Comparison of ENCODE assay signal across 13 mouse cellular contexts in the genomic region with DNA sequence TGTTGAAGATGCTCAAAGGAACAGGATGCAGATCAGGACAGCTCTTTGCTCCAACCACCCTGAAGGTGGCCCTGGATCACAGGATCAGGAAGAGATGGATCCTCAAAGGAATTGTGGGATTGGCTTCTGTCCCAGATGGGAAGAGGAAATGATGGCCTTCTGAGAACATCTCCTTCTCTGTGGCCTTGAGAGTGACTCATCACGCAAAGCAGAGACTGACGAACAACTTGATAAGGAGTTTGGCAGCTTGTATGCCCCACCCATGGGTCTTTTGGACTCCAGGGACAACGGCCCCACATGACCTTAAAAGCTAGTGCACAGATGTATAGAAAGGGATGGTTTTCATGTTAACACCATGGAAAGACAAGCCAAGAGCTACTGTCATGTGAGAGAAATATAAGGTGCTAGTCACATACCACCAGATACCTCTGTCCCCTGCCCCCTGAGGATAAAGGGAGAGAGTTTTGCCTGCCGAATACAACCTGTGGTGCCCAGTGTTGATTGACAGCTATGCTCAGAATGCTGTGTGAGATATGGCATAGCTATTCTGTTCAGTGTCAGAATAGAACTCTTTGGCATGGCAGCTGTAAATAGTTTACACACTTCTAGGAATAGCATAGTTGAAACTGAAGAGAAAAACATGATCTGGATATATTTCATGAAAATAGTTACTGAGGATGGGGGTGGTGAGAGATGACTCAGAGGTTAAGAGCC.
DNase-seq lines count a peak whose midpoint lies in the region; ATAC-seq and TF ChIP-seq lines count a peak whose summit lies in the region.
"Had no signal": no experiment of that assay in that cellular context is flagged by ENCODE, and none has a peak within 500 bp of the region (broad histone marks: within the 10 kb centered on the region; RNA-seq: fewer than 3 reads in every experiment).

No protein-coding gene starts in this region.

- H3K36me3 ChIP-seq in kidney, embryonic 15.5 days = no peaks in the 10 kb centered on the region
- no peaks in the 10 kb centered on the region for H3K36me3 ChIP-seq in C2C12 (ENCODE audit: control insufficient read depth, insufficient read depth)
- H3K36me3 ChIP-seq: hindbrain, embryonic 12.5 days; liver, embryonic 13.5 days had no signal

- no peaks in the 10 kb centered on the region for H3K9me3 ChIP-seq in kidney, embryonic 15.5 days (replicated peaks)
- H3K9me3 ChIP-seq: hindbrain, embryonic 12.5 days had no signal

- DNase-seq in kidney, adult 9 months = peak; percentile 57
- peak; percentile 46 for DNase-seq in adrenal gland, adult 8-10 months
- peak; percentile 56 to 59 for DNase-seq in heart, postnatal 10 days
- DNase-seq in cerebellum, adult 9-10 months = no peak
- no peak for DNase-seq in right cerebral cortex, postnatal 10 days (ENCODE audit: low spot score in 2 of 2)
- DNase-seq: embryo, embryonic 11 days; liver, embryonic 13.5 days had no signal

- no peaks in the 10 kb centered on the region for H3K27me3 ChIP-seq in kidney, embryonic 15.5 days
- no peaks in the 10 kb centered on the region for H3K27me3 ChIP-seq in C2C12 (ENCODE audit: control insufficient read depth, insufficient read depth, insufficient read length)
- H3K27me3 ChIP-seq: hindbrain, embryonic 12.5 days; liver, embryonic 13.5 days; megakaryocyte, embryonic 14.5 days had no signal

- H3K4me1 ChIP-seq in kidney, embryonic 15.5 days = peaks cover 12% of the 10 kb centered on the region
- H3K4me1 ChIP-seq: liver, embryonic 13.5 days; megakaryocyte, embryonic 14.5 days had no signal

- no peaks in the 10 kb centered on the region for H3K79me2 ChIP-seq in C2C12 (ENCODE audit: control insufficient read depth, insufficient read depth)

- no peaks in the 10 kb centered on the region for H3K79me3 ChIP-seq in C2C12 (ENCODE audit: low read depth)

- H3K4me2 ChIP-seq in kidney, embryonic 15.5 days = no peak overlapping the region
- H3K4me2 ChIP-seq: hindbrain, embryonic 12.5 days; liver, embryonic 13.5 days had no signal

- no peak for TF ChIP-seq CTCF in C2C12 (IDR thresholded peaks at IDR 0.05; ENCODE audit: control insufficient read depth, insufficient read depth, insufficient read length)

- no peak overlapping the region for H3K9ac ChIP-seq in kidney, embryonic 15.5 days
- H3K9ac ChIP-seq: hindbrain, embryonic 12.5 days; liver, embryonic 13.5 days had no signal

- H3K27ac ChIP-seq in kidney, embryonic 15.5 days = no peak overlapping the region
- H3K27ac ChIP-seq: hindbrain, embryonic 12.5 days; kidney, postnatal 0 days; liver, embryonic 13.5 days had no signal

- intact Hi-C loops in heart, postnatal 10 days (cut with DNase I) = loop anchor here (5.0 kb wide), 1 partner anchor 113 kb away; no protein-coding TSS in a partner anchor

- H3K4me3 ChIP-seq in kidney, embryonic 15.5 days (replicated peaks) = no peak overlapping the region
- H3K4me3 ChIP-seq in C2C12 (ENCODE audit: insufficient read depth, poor library complexity, severe bottlenecking) = no peak overlapping the region
- H3K4me3 ChIP-seq: hindbrain, embryonic 12.5 days; liver, embryonic 13.5 days; megakaryocyte, embryonic 14.5 days had no signal

- WGBS in kidney, embryonic 15.5 days = 88% methylated on average over 4 of the region's 4 CpGs

- ATAC-seq in kidney, embryonic 15.5 days (replicated peaks; ENCODE audit: low FRiP score) = no peak
- ATAC-seq: activated CD4-positive, CD25-positive, alpha-beta regulatory T cell, adult 4 months had no signal

- H3ac ChIP-seq in C2C12 (ENCODE audit: control insufficient read depth, insufficient read length, low read depth) = no peak overlapping the region

TF ChIP-seq in C2C12, 6 proteins besides CTCF, POLR2A, EP300 and RAD21:
- peak; percentile 81 for TF ChIP-seq FOSL1 (IDR thresholded peaks at IDR 0.05; ENCODE audit: insufficient read depth, low read length, poor library complexity, severe bottlenecking)
- TF ChIP-seq MYOG (IDR thresholded peaks at IDR 0.05; ENCODE audit: control insufficient read depth, extremely low read depth, insufficient read length) = no peak
- no peak for TF ChIP-seq CEBPB (IDR thresholded peaks at IDR 0.05; ENCODE audit: low read depth)
- peak; percentile 39 for TF ChIP-seq MYOD1 (IDR thresholded peaks at IDR 0.05; ENCODE audit: control insufficient read depth, insufficient read length, low read depth)
- TF ChIP-seq MAX (IDR thresholded peaks at IDR 0.05) = peak; percentile 55
- TF ChIP-seq USF1 (IDR thresholded peaks at IDR 0.05; ENCODE audit: low read depth) = peak; percentile 81

Comparison
In these comparisons a context has a peak if more than half of its experiments do, and no peak if none do; other contexts are left out.
1. DNase-seq: peak in kidney, adult 9 months (single experiment), adrenal gland, adult 8-10 months (single experiment) and heart, postnatal 10 days (2 of 2); none in cerebellum, adult 9-10 months (single experiment) and right cerebral cortex, postnatal 10 days (0 of 2).